Mouse (Mus musculus): ENCODE measurements around the gene Olfr544.
A peak's percentile ranks its signal among the peaks of the same experiment; 100 is the strongest.
"Not testable (repeated sequence)": the region's sequence is repeated elsewhere in the genome, so short reads cannot be mapped to it uniquely, and the experiment has no call there.

Gene Olfr544

DNA sequence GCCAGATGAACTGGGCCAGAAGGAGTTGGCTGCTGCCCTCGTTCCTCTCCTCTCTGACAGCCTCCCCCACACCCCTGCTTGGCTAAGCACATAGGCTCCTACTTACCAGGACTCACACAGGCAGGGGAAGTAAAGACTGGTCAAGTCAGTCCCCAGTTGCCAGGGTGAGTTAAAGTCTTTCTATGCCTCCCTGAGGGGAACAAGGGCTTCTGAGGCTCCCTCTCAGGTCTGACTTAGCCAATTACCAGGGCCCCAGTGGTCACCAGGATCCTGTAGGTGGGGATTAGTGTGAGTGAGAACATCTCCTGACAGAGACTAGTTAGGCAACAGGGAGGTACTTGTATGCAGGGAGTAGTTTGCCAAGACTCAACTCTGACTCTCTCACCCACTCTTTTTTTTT lies at the start of gene Olfr544:
TSS of gene Olfr544 (minus strand) at position 153 of the 400 bp plus-strand sequence.
- DNase-seq (ENCODE audit: low spot score) = no peak

DNA sequence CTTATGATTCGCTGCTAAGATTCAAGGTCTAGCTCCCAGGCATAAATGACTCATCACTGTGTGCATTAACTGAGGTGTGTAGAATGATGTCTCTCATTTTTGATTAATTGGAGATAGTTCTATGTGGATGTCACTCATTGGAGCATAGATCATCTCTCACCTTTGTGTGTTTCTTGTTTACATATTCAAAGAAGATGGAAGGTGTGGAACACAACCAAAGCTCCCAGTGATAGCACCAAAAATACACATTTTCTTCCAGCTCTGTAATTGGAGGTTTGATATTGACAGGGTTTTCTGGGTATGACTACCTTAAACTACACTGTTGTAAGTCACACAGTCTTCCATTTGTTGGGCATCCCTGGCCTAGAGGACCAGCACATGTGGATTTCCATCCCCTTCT lies 46.3 kb upstream of the Olfr544 start, which contains the start of gene Olfr547:
TSS of gene Olfr547 (plus strand) at position 301 of the 400 bp plus-strand sequence.
- no peak for DNase-seq (ENCODE audit: low spot score)

DNA sequence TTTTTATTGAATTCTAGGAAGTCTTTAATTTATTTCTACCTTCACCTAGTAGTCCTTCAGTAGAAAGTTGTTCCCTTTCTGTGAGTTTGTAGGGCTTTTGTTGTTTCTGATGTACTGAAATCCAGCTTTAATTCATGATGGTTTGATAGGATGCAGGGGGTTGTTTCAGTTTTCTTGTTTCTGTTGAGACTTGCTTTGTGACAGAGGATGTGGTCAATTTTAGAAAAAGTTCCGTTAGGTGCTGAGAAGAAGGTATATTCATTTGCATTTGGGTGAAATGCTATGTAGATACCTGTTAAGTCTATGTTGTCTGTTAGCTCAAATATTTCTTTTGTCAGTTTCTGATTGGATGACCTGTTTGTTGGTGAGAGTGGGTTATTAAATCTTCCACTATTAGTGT lies 40.9 kb upstream of the Olfr544 start:
- DNase-seq (ENCODE audit: low spot score) = no peak

DNA sequence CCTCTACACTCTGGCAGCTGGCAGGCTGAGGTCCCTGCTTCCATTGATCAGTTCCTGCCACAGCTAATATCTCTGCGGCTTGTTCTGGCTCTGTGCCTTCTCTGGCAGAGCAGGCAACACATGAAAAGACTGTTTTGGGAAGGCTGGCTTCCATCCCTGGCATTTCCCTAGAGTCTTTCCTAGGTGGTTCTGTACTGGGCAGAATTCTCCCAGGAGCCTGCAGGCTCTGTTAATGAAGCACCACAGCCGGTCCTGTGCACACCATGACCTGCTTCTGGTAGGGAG lies 28.9 kb upstream of the Olfr544 start:
- no peak for DNase-seq (ENCODE audit: low spot score)

DNA sequence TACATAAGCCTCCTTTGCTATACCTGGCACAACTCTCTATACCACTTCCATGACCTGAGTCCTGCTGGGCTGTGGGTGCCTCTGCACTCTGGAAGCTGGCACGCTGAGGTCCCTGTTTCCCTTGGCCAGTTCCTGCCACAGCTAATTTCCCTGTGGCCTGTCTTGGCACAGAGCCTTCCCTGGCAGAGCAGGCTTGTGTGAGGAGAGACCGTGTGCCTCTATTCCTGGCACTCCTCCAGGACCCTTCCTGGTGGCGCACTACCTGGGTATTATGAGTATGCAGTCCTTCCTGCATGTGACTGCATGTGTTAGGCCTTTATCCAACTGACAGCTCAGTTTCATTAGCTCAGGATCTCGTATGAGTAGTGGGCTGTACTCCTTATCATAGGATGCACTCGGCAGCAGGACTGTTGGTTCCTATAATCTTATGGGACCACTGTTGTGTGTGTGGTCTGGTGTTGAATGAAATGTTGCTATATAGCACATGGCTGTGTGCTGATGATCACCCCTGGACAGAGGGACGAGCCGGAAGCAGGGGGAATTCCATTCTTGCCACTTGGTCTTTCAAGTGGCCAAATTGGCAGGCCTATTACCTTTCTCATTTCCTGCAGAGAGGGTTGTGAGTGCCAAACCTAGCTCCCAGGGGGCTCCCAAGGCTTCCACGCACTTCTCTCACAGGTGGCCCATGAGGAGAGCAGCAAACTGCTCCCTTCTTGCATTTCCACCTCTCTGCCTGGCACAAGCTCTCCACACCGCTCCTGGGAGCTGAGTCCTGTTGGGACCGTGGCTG lies 28.3 kb upstream of the Olfr544 start:
- no peak for DNase-seq (ENCODE audit: low spot score)

DNA sequence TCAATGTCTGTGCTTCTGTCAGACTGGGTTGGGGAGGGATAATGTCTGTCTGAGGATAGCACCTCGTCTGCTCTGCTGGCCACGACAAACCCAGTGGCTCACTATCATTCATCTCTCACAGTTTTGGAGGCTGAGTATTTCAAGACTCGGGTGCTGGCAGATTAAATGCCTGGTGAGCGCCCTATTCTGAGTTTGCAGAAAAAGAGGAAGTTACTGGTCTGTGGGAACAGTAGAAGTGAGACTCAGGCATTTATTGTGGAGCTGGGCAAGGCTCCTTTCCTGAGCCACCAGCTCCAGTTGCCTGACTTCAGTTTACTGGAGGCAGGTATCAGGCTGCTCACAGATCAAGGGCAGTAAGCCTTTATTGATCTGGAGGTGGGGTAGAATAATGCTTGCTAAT lies 26.0 kb upstream of the Olfr544 start:
- DNase-seq (ENCODE audit: low spot score) = no peak

DNA sequence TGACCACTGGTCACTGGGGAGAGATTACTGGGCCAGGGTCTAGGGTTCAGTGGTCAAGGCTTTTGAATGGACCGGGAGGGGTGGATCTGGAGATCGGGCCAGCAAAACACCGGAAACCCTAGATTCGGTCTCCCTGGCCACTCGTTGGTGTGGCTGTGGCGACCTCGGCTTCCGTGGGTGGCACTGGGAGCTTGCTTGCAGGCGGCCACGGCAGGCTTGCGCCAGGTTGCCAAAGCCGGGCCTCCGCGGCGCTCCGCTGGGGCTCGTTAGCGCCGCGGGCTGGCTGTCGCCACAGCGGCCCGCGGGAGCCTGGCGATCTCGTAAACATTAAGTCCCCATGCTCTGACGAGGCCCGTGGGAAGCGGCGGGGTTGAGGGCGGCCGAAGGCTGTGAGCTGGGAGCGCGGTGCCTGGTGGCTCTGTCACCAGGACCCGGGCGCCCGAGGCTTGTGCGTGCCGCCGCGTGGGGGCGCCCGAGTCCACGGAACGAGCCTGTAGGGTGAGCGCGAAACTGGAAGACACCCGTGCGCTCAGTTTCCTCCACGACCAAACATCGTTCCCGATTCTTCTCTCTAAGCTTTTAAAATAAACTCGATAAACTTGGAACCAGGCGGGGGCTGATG lies 24.8 kb upstream of the Olfr544 start:
- DNase-seq (ENCODE audit: low spot score) = peak; percentile 74

DNA sequence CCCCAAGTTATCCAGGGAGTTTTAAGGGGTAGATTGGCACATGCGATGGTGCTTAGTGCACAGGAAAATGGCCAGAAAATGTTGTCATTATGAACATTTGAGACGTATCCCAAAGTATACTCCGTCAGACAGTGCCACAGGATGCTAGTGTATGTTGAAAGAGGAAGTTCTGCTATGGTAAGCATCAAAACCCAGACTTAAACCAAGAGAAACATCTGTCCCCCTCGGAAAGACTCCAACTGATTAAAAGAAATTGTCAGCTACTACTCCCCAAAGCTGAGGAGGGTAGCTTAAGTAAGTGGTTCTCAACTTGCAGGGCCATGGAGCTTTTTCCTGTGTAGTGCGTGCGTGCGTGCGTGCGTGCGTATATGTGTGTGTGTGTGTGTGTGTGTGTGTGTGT lies 23.8 kb upstream of the Olfr544 start:
- DNase-seq (ENCODE audit: low spot score) = no peak

DNA sequence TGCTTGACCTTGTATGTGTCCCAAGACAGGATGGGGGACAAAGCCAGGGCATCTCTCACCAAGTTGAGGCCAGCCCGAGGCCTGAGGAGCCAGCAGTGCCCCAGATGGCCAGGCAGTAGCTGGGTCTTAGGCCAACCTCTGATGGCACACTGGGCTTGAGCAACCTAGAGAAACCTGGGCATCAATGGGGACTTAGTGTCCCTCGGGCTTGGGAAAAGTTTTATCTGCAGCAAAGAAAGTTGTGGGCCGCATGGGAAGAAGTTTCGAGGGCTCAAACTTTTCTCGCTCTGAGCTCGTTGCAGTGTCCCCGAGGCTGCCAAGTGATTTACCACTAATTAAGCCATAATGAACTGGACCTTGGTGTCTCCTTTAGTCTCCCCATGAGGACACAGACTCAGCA lies 21.6 kb upstream of the Olfr544 start:
- no peak for DNase-seq (ENCODE audit: low spot score)

DNA sequence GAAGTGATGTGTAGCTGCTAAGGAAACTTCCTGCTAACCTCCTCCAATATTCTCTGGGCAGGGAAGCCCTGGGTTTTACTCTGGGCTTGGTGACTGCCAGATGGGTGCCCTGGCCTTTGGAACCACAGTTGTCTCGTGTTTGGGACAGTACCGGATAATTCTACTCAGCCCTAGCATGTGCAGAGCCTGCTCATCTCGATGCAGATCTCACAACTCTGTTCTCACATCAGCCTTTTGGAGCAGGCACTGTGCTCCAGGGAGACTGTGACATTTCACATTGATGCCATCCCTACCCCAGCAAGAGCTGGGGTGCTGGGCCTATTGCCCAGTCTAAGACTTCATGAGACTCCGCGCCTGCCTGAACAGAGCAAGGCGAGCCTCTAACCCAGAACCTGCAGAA lies 20.6 kb upstream of the Olfr544 start:
- no peak for DNase-seq (ENCODE audit: low spot score)

DNA sequence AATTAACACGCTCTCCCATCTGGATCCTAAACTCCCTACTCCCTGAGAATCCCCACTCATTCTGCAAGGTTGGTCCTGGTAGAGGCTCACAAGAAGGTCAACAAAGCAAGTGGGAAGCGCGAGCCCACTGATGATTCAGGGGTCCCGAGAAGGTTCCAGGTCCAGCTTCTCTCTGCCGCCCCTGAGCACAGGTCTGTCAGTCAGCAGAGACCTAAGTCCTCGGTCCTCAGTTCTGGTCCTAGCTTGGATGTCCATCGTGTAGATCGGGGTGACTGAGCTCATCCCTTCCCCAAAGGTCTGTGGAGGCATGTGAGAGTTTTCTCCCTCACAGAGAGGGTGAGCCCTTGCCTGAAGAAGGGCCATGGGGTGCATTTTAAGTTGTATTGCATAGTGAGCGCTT lies 20.0 kb upstream of the Olfr544 start:
- DNase-seq (ENCODE audit: low spot score) = no peak

DNA sequence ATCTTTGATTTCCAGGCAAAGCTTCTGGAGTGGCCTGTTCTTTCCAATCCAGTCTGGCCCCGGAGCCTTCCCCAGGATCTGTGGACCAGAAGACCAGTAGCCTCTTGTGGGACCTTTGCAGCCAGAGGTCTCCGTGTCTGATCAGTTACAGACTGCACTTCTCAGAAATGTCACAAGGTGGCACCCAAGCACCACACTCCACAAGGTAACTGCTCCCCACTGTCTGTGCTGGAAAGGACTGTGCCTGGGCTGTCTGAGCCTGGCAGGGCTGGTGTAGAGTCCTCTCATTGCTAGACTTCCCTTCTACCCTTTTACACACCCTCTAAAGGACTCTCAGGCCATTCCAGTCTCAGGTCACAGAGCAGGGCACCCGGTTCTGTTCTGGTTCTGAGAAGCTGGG lies 18.7 kb upstream of the Olfr544 start:
- DNase-seq (ENCODE audit: low spot score) = peak; percentile 23

DNA sequence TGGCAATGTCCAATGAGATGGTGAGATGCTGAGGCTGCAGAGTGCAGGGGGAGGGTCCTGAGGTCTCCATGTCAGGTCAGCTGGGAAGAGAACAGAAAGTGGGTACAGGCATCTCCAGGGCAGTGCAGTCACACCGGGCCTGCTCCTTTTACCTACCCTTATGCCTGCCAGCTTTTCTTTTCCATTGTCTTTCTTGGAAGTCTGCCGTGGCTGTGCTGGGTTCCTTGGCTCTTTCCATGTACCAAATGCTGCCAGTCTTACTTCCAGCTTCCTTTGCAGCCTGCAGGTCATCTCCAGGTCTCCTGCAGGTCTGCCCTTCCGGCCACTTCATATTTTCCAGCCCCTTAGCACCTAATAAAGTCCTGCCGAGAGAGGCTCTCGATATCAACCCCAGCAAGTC lies 13.9 kb upstream of the Olfr544 start:
- no peak for DNase-seq (ENCODE audit: low spot score)

DNA sequence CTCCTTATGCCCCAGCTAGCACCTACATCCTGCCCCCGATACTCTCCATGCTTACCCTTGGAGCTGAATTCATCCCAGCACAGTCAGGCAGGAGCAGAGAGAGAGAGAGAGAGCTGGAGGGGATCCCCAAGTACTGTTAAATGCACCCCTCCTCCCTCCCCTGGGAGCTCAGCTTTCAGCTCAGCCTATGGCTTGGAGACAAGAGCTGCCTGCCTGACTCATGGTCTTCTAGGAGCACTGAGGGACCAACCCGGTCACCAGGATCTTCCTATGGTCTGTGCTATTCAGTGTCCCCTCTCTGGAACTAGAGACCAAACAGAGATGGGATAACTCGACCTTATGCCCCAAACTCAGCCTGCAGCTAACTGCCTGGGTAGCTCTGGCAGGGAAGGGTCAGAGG lies 11.4 kb upstream of the Olfr544 start, which contains the start of gene Olfr545:
TSS of gene Olfr545 (minus strand) at position 101 of the 400 bp plus-strand sequence.
- DNase-seq (ENCODE audit: low spot score) = no peak

DNA sequence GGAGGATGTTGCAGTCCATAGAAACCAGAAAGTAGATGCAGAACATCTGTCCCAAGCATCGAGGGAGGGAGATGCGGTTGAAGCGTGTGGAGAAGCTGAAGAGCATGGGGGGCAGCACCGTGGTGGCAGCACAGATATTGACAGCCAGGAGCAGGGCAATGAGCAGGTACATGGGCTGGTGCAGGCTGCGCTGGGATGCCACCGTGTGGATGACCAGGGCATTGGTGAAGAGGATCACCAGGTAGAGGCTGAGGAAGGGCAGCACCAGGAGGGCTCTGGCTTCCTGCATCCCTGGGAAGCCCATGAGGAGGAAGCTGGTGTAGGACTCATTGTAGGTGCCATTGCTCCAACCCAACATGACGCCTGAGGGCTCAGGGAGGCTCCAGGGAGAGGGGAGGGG lies 6.3 kb upstream of the Olfr544 start:
- not testable (repeated sequence) for DNase-seq (ENCODE audit: low spot score)

DNA sequence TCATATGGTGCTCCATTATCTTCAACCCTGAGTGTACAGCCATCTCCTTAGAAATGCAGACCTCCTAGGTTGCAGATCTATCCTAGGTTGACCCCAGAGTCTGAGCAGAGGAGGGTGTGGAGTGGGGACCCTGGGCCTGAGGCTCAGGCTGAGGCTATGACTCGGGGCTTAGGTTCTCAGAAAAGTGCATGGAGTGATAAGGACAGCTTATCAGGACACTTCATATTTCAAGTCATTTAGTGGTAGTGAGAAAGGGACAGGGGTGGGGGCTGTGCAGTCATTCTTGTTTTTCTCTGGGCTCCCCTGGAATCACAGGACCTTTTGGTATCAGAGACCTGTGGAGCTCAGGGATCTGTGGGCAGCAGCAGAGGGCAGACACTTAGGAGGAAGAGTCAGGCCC lies 2.0 kb downstream of the Olfr544 start:
- DNase-seq (ENCODE audit: low spot score) = no peak

DNA sequence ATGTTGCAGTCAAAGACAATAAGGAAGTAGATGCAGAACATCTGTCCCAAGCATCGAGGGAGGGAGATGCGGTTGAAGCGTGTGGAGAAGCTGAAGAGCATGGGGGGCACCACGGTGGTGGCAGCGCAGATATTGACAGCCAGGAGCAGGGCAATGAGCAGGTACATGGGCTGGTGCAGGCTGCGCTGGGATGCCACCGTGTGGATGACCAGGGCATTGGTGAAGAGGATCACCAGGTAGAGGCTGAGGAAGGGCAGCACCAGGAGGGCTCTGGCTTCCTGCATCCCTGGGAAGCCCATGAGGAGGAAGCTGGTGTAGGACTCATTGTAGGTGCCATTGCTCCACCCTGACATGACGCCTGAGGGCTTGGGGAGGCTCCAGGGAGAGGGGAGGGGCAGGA lies 3.3 kb downstream of the Olfr544 start:
- DNase-seq (ENCODE audit: low spot score) = not testable (repeated sequence)

DNA sequence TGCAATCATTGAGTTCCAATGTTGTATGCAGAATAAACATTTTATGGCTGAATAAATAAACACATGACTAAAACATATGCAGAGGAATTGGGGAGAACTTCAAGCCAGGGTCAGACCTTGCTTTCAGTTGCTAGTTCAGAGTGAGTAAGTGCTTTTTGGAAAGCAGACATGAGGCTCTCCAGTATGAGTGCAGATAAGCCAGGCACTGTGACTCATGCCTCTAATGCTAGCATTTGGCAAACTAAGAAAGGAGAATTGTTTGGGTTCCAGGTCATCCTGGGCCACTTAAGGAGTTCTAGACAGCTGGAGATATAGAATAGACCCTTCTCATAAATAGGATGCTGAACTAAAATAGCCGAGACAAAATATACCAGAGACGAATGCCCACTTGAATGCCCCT lies 4.4 kb downstream of the Olfr544 start:
- DNase-seq (ENCODE audit: low spot score) = no peak

DNA sequence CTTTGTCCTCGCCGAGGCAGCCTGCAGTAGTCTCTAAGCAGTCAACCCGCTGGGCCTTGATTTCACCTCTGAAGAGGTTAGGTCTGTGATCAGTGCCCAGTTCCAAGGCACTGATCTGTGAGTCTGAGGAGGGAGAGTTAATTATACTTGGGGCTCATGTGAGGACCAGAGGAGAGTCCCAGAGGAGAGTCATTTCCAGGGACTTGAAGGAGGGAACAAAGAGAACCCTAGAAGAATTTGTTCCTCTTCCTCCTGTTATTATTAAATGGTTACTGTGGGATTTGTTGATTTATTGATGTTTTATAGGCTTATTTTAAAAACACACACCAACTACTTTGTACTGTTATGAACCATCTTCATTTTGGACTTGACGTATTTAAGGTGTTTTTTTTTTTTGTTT lies 6.5 kb downstream of the Olfr544 start, which contains the start of gene Olfr543:
TSS of gene Olfr543 (minus strand) at position 101 of the 400 bp plus-strand sequence.
- DNase-seq (ENCODE audit: low spot score) = no peak

DNA sequence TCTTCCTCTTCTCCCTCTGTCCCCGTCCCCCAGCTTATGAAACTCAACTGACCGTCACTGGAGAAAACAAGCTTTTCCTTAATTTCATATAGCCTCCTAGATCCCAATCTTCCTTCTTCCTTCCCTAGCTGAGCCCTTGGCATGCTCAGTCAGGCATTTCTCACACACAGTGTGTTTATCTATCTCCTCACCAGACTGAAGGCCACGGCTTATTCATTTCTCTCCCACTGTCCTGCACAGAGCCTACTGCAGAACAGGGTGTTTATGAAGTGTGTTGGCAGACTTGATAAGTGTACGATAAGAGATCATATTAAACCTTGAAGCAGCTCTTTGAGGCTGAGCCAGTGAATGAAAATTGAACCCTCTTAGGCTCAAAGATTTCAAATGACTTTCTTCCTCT lies 7.3 kb downstream of the Olfr544 start:
- DNase-seq (ENCODE audit: low spot score) = peak; percentile 74

DNA sequence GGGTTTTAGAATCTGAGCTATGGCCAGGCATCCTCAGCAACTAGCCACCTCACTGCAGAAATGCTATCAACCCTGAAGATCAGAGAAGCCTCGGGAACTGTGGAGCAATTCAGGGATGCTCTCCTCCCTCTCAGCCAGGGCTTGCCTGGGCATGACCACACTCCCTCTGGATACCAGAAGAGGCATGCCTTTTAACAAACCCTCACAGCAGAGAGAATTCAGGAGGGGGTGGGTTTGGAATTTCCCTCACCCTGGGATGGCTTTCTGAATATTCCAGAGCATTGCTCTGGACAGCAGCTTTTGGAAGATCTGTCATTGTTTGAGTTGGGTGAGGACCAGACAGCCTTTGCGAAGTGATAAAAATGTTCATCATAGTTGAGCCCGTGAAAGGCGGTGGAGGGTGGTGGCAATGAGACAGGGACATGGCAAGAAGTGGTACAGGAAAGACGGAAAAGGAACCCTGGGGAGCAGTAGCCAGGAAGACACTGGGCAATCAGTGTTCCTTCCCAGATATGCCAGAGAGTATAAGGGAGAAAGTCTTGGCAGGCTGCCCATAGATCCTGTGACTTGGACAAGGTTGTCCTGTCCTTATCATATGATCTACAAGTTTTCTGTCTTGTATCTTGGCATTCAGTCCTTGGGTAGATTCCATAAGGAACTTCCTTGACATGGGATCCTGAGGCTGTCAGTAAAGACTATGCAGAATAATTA lies 8.6 kb downstream of the Olfr544 start:
- DNase-seq (ENCODE audit: low spot score) = peak; percentile 57

DNA sequence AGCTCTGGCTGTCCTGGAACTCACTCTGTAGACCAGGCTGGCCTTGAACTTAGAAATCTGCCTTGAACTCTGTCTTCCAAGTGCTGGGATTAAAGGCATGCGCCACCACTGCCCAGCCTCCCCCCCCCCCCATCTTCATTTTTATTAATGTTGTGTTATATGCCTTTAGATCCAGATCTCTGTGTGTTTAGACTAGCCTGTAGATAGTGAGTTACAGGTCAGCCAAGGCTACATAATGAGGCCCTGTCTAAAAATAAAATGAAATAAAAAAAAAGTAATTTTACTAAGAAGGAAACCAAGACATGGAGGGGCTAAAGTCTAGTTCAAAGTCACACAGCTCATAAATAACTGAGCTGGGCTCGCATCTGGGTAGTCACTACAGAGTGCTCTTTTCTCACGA lies 9.2 kb downstream of the Olfr544 start:
- no peak for DNase-seq (ENCODE audit: low spot score)

DNA sequence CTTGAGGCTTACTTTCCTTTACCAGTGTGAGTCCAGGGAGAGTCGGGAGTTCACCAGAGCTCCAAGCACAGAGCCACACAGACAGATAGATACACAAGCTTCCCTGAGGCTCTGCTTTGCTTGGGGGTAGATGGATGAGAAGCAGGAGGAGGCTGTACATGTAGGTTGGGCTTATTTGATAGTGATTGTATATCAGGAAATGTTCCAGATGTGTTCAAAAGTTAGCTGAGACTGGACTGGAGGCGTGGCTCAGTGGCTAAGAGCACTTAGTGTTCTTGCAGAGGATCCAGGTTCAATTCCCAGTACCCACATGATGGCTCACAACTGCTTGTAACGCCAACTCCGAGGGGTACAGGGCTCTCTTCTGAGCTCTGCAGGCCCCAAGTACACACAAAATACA lies 9.7 kb downstream of the Olfr544 start:
- DNase-seq (ENCODE audit: low spot score) = no peak
